Mouse (Mus musculus) testis, postnatal 14 days (tissue): ENCODE data around the gene Ly6g.
"Not testable (repeated sequence)": the region's sequence is repeated elsewhere in the genome, so short reads cannot be mapped to it uniquely, and the experiment has no call there.

Experiments used
- DNase-seq: peaks from one replicate; pipeline ENCODE4 v3.0.0; 2021; ENCODE audit warnings: low spot score

Gene Ly6g

GRCm38 (mm10) chr15:75154940-75155339, at the start of gene Ly6g:
Ly6g (plus strand) TSS chr15:75155240.
- no peak for DNase-seq

GRCm38 (mm10) chr15:75110424-75110823, 44.6 kb upstream of the Ly6g start:
- not testable (repeated sequence) for DNase-seq

- not testable (repeated sequence) for DNase-seq
These were observed 43.0 kb upstream of the Ly6g start, which contains the start of gene Ly6c2 for GRCm38 (mm10) chr15:75111861-75112630. Ly6c2 (minus strand) TSS chr15:75111970.

- DNase-seq: no peak
These were observed 38.5 kb upstream of the Ly6g start for GRCm38 (mm10) chr15:75116525-75116924.

DNA sequence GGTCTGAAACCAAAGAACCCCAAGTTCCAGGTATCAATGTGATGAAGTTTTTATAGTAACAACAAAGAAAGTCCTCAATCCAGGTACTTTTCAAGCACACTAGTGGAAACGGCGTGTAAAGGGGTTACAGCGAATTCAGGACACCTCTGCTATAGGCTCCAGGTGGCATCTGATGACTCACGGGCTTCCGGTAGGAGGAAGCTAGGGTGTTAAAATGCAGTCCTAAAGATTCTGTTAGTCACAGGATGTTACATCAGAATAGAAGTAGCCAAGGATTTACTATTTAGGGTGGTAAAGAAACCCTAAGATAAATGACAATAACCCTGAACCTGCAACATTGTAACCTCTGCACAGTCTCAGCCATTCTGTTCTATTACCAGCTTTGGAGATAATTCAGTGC, 37.6 kb upstream of the Ly6g start:
- DNase-seq: not testable (repeated sequence)

GRCm38 (mm10) chr15:75118742-75119141, 36.3 kb upstream of the Ly6g start:
- DNase-seq: peak; percentile 38

DNA sequence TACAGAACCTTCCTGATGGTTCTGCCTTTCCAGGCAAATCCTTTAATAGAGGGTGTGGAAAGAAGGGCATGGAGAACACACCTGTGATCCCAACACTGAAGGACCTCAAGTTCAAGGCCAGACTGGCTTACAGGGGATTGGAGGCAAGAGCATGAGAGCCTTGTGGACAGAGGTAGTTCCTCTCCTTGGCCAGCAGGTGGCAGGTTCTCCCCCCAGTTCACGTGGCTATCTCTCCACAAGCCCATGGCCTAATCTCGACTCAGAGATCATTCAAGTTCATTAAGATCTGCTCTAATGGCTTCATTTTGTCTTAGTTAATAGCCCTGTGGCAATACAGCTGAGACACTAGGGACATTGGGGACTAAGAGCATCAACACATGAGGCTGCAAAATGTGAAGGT, 35.0 kb upstream of the Ly6g start:
- DNase-seq: no peak

DNA sequence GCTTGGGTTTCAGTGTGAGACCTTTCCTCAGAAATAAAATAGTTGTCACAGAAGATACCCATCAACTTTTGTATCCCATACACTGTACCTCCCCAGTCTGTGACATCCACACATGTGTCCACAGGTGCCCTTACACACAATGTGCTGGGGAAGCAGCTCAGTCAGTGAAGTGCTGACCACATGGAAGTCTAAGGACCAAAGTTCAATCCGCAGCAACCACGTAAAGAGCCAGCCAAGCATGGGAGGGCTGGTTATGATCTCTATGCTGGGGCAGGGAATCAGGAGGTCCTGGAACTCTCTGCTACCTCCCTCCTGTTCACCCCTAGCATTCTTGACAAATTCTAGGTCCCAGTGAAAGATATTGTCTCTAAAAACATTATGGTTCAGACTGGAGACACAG, 22.7 kb upstream of the Ly6g start:
- DNase-seq: not testable (repeated sequence)

GRCm38 (mm10) chr15:75135090-75135783, 19.8 kb upstream of the Ly6g start:
- not testable (repeated sequence) for DNase-seq

DNA sequence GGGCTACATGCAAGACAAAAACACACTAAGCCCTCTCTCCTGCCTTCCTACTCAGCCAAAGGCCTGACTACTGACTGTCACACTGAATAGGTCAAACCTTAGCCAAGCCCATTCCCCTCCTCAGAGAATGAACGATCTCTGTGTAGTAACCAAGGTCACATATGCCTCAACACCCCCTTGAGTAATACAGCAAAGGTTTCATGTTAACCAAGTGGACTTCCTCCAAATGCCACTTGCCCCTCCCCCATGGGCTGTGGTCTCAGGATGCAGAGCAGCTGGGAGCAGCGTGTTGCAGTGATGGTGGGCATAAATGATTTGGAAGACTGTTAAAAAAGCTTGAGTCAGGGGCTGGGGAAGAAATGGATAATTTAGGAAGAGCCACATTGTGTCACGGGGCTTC, 17.3 kb upstream of the Ly6g start:
- not testable (repeated sequence) for DNase-seq

GRCm38 (mm10) chr15:75141812-75142360, 13.2 kb upstream of the Ly6g start:
- DNase-seq: not testable (repeated sequence)

DNA sequence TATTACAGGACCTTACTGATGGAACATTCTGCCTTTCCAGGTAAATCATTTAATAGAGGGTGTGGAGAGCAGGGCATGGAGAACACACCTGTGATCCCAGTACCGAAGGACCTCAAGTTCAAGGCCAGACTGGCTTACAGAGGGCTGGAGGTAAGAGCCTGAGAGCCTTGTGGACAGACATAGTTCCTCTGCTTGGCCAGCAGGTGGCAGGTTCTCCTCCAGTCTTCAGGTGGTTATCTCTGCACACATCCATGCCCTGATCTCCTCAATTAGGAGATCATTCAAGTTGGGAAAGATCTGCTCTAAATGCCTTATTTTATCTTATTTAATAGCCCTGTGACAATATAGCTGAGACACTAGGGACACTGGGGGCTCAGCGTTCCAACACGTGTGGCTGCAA, 11.3 kb upstream of the Ly6g start:
- DNase-seq: no peak

DNA sequence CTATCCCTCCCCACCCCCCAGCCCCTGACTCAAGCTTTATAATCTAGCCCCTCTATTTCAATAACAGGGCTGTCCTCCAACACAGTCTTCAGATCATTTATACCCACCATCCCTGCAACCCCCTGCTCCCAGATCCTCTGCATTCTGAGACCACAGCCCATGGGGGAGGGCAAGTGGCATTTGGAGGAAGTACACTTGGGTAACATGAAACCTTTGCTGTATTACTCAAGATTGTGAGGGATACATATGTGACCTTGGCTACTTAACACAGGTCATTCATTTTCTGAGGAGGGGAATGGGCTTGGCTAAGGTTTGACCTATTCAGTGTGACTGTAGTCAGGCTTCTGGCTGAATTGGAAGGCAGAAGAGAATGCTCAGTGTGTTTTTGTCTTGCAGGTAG, 2.0 kb upstream of the Ly6g start:
- DNase-seq: no peak

DNA sequence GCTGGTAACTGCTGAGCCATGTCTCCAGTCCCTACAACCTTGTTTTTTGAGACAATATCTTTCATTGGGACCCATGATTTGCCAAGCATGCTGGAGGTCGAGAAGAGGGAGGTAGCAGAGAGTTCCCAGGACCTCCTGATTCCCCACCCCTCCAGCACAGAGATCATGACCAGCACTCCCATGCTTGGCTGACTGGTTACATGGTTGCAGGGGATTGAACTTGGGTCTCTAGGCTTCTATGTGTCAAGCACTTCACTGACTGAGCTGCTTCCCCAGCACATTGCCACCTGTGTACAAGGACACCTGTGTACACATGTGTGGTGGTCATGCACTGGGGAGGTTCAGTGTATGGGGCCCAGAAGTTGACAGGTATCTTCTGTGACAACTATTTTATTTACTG, 2.6 kb downstream of the Ly6g start:
- DNase-seq: no peak

DNA sequence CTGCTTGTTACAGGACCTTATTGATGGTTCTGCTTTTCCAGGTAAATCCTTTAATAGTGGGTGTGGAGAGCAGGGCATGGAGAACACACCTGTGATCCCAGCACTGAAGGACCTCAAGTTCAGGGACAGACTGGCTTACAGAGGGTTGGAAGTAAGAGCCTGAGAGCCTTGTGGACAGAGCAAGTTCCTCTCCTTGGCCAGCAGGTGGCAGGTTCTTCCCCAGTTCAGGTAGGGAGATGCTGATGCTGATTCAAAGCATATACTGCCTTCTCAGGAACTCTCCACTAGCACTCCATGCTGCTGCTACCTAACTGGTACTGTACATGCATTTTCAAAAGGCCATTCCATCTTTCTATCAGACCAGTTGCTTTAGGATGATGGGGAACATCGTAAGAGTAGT, 20.5 kb downstream of the Ly6g start:
- DNase-seq: no peak

DNA sequence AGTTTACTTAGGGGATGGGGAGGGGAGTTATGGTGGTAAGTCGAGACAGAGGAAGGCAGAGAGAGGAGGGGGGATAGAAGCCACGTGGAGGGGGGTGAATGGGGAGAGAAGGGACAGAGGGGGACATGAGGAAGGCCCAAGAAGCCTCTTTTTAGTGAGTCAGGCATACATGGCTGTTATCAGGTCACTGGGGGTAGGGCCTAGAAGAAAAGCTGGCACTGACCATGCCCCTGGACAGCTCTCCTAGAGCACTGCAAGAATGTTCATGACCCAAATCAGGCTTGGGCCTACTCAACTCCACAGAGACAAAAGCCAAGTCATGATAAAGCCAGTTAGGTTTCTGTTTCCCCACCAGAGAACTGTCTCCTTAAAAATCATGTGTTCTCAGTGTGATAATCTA, 31.3 kb downstream of the Ly6g start:
- no peak for DNase-seq

DNA sequence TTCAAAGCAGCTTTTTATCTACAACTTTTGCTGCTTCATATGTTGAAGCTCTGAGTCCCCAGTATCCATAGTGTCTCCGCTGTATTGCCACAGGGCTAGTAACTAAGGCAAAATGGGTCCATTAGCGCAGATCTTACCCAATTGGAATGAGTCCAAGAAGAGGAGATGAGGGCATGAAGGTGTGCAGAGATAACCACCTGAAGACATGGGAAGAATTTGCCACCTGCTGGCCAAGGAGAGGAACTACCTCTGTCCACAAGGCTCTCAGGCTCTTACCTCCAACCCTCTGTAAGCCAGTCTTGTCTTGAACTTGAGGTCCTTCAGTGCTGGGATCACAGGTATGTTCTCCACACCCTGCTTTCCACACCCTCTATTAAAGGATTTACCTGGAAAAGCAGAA, 34.1 kb downstream of the Ly6g start:
- peak; percentile 5 for DNase-seq

DNA sequence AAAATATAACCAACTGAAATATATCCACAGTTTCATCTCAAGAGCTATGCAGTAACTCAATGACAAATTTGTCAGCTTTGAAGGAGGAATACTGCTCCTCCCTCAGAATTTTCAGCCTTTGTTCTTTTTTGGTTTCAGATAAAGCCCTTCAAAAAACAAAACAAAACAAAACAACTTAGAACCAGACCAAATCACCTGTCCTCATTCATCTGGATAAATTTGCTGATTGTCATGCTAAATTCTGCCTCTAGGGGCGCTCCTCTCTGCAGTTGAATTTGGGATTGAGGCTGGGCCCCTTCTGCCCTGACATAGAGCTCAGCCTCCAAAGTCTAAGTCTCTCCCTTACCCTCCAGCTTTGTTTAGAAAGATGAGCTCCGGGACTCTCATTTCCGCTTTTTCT, 35.5 kb downstream of the Ly6g start:
- not testable (repeated sequence) for DNase-seq
